ENCODE assay signal across 26 mouse cellular contexts in genomic region chr12:109600230-109600629, GRCm38 (mm10). TPM values are rescaled to one million over a fixed set of nuclear protein-coding genes. Genes with fewer than 3 reads are reported as not detected.
DNase-seq lines count a peak whose midpoint lies in the region; ATAC-seq and TF ChIP-seq lines count a peak whose summit lies in the region.
"Had no signal": no experiment of that assay in that cellular context is flagged by ENCODE, and none has a peak within 500 bp of the region (broad histone marks: within the 10 kb centered on the region; RNA-seq: fewer than 3 reads in every experiment).

Gene Rtl1 (minus strand): TSS chr12:109600330.

- no peaks in the 10 kb centered on the region for H3K27me3 ChIP-seq in lung, embryonic 14.5 days (ENCODE audit: insufficient read depth, low read length)
- no peaks in the 10 kb centered on the region for H3K27me3 ChIP-seq in embryonic facial prominence, embryonic 13.5 days
- H3K27me3 ChIP-seq in limb, embryonic 10.5 days (ENCODE audit: low read depth, poor library complexity, severe bottlenecking), result no peaks in the 10 kb centered on the region
- H3K27me3 ChIP-seq in hindbrain, embryonic 16.5 days (replicated peaks; ENCODE audit: control insufficient read depth, insufficient read depth, low read length), result no peaks in the 10 kb centered on the region; the same call in 1 of the 2 replicates
- H3K27me3 ChIP-seq: forebrain, embryonic 15.5 days; hindbrain, embryonic 12.5 days; hindbrain, embryonic 15.5 days had no signal

- H3K4me3 ChIP-seq in lung, embryonic 14.5 days (ENCODE audit: low read depth, low read length), result no peak within 1 kb of the TSS
- H3K4me3 ChIP-seq in embryonic facial prominence, embryonic 13.5 days, result no peak within 1 kb of the TSS
- H3K4me3 ChIP-seq in limb, embryonic 10.5 days, result no peak within 1 kb of the TSS
- no peak within 1 kb of the TSS for H3K4me3 ChIP-seq in hindbrain, embryonic 16.5 days (ENCODE audit: low read length)
- H3K4me3 ChIP-seq: erythroblast, embryonic 14.5 days; forebrain, embryonic 12.5 days; forebrain, embryonic 15.5 days; heart, adult 2 months; hindbrain, embryonic 12.5 days; hindbrain, embryonic 15.5 days had no signal

- H3K4me1 ChIP-seq in lung, embryonic 14.5 days (ENCODE audit: insufficient read depth), result peaks cover 10% of the 10 kb centered on the region
- peaks cover 36% of the 10 kb centered on the region for H3K4me1 ChIP-seq in embryonic facial prominence, embryonic 13.5 days
- peaks cover 51% of the 10 kb centered on the region for H3K4me1 ChIP-seq in limb, embryonic 10.5 days
- peaks cover 4% of the 10 kb centered on the region; the same call in 1 of the 2 replicates for H3K4me1 ChIP-seq in hindbrain, embryonic 16.5 days (ENCODE audit: control insufficient read depth, insufficient read depth, low read depth, low read length)

- H3K4me2 ChIP-seq in lung, embryonic 14.5 days, result no peak within 1 kb of the TSS
- no peak within 1 kb of the TSS for H3K4me2 ChIP-seq in embryonic facial prominence, embryonic 13.5 days
- H3K4me2 ChIP-seq in hindbrain, embryonic 16.5 days (ENCODE audit: low read length), result no peak within 1 kb of the TSS
- H3K4me2 ChIP-seq: forebrain, embryonic 12.5 days; forebrain, embryonic 15.5 days; heart, embryonic 11.5 days; hindbrain, embryonic 12.5 days; hindbrain, embryonic 15.5 days had no signal

- no peak for ATAC-seq in lung, embryonic 14.5 days (ENCODE audit: insufficient read depth)
- no peak for ATAC-seq in embryonic facial prominence, embryonic 13.5 days (ENCODE audit: insufficient number of reproducible peaks, insufficient read depth, low FRiP score, low TSS enrichment, low read depth)
- no peak for ATAC-seq in hindbrain, embryonic 16.5 days
- ATAC-seq: CD4-positive, CD25-positive, alpha-beta regulatory T cell, adult 4 months; forebrain, embryonic 15.5 days; inflammation-experienced regulatory T-cells, adult 6 months; intestine, embryonic 16.5 days had no signal

- 81% methylated on average over 7 of the region's 7 CpGs for WGBS in lung, embryonic 14.5 days
- WGBS in embryonic facial prominence, embryonic 13.5 days, result 92% methylated on average over 7 of the region's 7 CpGs
- 86% methylated on average over 7 of the region's 7 CpGs for WGBS in limb, embryonic 10.5 days
- 90% methylated on average over 7 of the region's 7 CpGs for WGBS in hindbrain, embryonic 16.5 days

- H3K9me3 ChIP-seq in lung, embryonic 14.5 days (ENCODE audit: low read depth, low read length), result no peaks in the 10 kb centered on the region
- no peaks in the 10 kb centered on the region for H3K9me3 ChIP-seq in embryonic facial prominence, embryonic 13.5 days
- no peaks in the 10 kb centered on the region for H3K9me3 ChIP-seq in limb, embryonic 10.5 days (replicated peaks)
- no peaks in the 10 kb centered on the region for H3K9me3 ChIP-seq in hindbrain, embryonic 16.5 days (ENCODE audit: control insufficient read depth, low read length)
- H3K9me3 ChIP-seq: forebrain, embryonic 12.5 days; forebrain, embryonic 15.5 days; hindbrain, embryonic 12.5 days; hindbrain, embryonic 15.5 days had no signal

- H3K27ac ChIP-seq in lung, embryonic 14.5 days (ENCODE audit: low read depth), result peak within 1 kb of the TSS; percentile 37; the same call in 1 of the 2 replicates
- H3K27ac ChIP-seq in embryonic facial prominence, embryonic 13.5 days, result peak within 1 kb of the TSS; percentile 61; the same call in 1 of the 2 replicates
- peak within 1 kb of the TSS; percentile 23; the same call in 1 of the 2 replicates for H3K27ac ChIP-seq in limb, embryonic 10.5 days
- H3K27ac ChIP-seq in hindbrain, embryonic 16.5 days (ENCODE audit: low read depth, low read length), result no peak within 1 kb of the TSS
- H3K27ac ChIP-seq: forebrain, embryonic 12.5 days; forebrain, embryonic 15.5 days; heart, adult 2 months; hindbrain, embryonic 12.5 days; hindbrain, embryonic 15.5 days had no signal

- H3K9ac ChIP-seq in lung, embryonic 14.5 days, result no peak within 1 kb of the TSS
- H3K9ac ChIP-seq in embryonic facial prominence, embryonic 13.5 days, result no peak within 1 kb of the TSS
- H3K9ac ChIP-seq in hindbrain, embryonic 16.5 days (ENCODE audit: low read depth, low read length), result no peak within 1 kb of the TSS
- H3K9ac ChIP-seq: forebrain, embryonic 12.5 days; forebrain, embryonic 15.5 days; hindbrain, embryonic 12.5 days; hindbrain, embryonic 15.5 days had no signal

- no peak for TF ChIP-seq CTCF in lung, embryonic 14.5 days (IDR thresholded peaks at IDR 0.05; ENCODE audit: low read depth)

- DNase-seq in lung, embryonic 14.5 days, result no peak
- DNase-seq in lung, postnatal 25 days (ENCODE audit: low spot score), result no peak
- no peak for DNase-seq in limb, embryonic 10.5 days (ENCODE audit: low spot score)
- no peak for DNase-seq in heart, adult 8-10 months (ENCODE audit: low spot score)
- DNase-seq: adrenal gland, adult 2 months; adrenal gland, postnatal 14 days; cerebellum, adult 11 months; cerebellum, adult 2 months; cerebellum, postnatal 10 days; gastrocnemius, postnatal 10 days; heart, adult 2 months; kidney, adult 18-20 months had no signal

- H3K36me3 ChIP-seq in lung, embryonic 14.5 days (ENCODE audit: insufficient read depth), result peaks cover 50% of the 10 kb centered on the region
- H3K36me3 ChIP-seq in embryonic facial prominence, embryonic 13.5 days, result peaks cover 34% of the 10 kb centered on the region
- H3K36me3 ChIP-seq in limb, embryonic 10.5 days, result peaks cover 63% of the 10 kb centered on the region
- peaks cover 6% of the 10 kb centered on the region; the same call in 1 of the 2 replicates for H3K36me3 ChIP-seq in hindbrain, embryonic 16.5 days (ENCODE audit: control insufficient read depth, insufficient read depth, low read length)

RNA-seq across cellular contexts. Expression of gene Rtl1, which starts in this region (rescaled TPM):
- 1.1 and 1.3 TPM in 2 replicates for polyA plus RNA-seq in lung, embryonic 14.5 days (2014; fragmentation: Nextera tagmentation; extraction: Ambion mirVana)
- 1.8 TPM in 2 replicates for polyA plus RNA-seq in embryonic facial prominence, embryonic 13.5 days (2015; fragmentation: Nextera tagmentation; extraction: Ambion mirVana)
- 0.69 and 0.74 TPM in 2 replicates for polyA plus RNA-seq in limb, embryonic 10.5 days (2016; fragmentation: Nextera tagmentation; extraction: Ambion mirVana)
- polyA plus RNA-seq in hindbrain, embryonic 16.5 days (2015; fragmentation: Nextera tagmentation; extraction: Ambion mirVana), result 1.7 and 2.2 TPM in 2 replicates
- under 1 TPM in 1 of 4 experiments, not detected in 3; 0.05 TPM for total RNA-seq in heart, adult 8-10 months (2022)
- total RNA-seq: granulocyte monocyte progenitor cell, adult 5-6 weeks; heart, adult 2 months; hematopoietic stem cell, adult 5-6 weeks had no signal
- polyA plus RNA-seq: C2C12; CD4-positive, CD25-positive, alpha-beta regulatory T cell, adult 4 months; inflammation-experienced regulatory T-cells, adult 6 months had no signal
